Comparison of ENCODE assay signal across 8 mouse cellular contexts in genomic region chr4:152026751-152027508, GRCm38 (mm10). TPM values are rescaled to one million over a fixed set of nuclear protein-coding genes. Genes with fewer than 3 reads are reported as not detected.
DNase-seq lines count a peak whose midpoint lies in the region; ATAC-seq and TF ChIP-seq lines count a peak whose summit lies in the region.

No protein-coding gene starts in this region.

- TF ChIP-seq POLR2A in testis, adult 2 months (IDR thresholded peaks at IDR 0.05; ENCODE audit: control insufficient read depth, low read depth, low read length) = no peak

- 2% methylated on average over 41 of the region's 41 CpGs for WGBS in hindbrain, embryonic 10.5 days
- 4% methylated on average over 40 of the region's 41 CpGs for WGBS in liver, embryonic 14.5 days (ENCODE audit: insufficient replicate concordance)
- 3% methylated on average over 36 of the region's 41 CpGs for WGBS in neural tube, embryonic 12.5 days

- peaks cover 13% of the 10 kb centered on the region for H3K4me1 ChIP-seq in testis, adult 2 months (ENCODE audit: control insufficient read depth, insufficient read depth, low read length)
- H3K4me1 ChIP-seq in hindbrain, embryonic 10.5 days (replicated peaks) = peaks cover 83% of the 10 kb centered on the region
- peaks cover 8% of the 10 kb centered on the region in 2 experiments for H3K4me1 ChIP-seq in liver, embryonic 14.5 days (replicated peaks; ENCODE audit: control insufficient read depth in 2 of 2, insufficient read depth in 2 of 2, low read length in 1 of 2)
- H3K4me1 ChIP-seq in neural tube, embryonic 12.5 days = peaks cover 46% of the 10 kb centered on the region

- TF ChIP-seq CTCF in testis, adult 2 months (IDR thresholded peaks at IDR 0.05; ENCODE audit: control insufficient read depth, insufficient read depth, insufficient replicate concordance, low read depth, low read length) = no peak
- no peak; the same call in 1 of the 2 replicates for TF ChIP-seq CTCF in liver, embryonic 14.5 days (IDR thresholded peaks at IDR 0.05; ENCODE audit: low read depth)

- peak; percentile 75 for DNase-seq in adrenal gland, postnatal 14 days
- DNase-seq in adrenal gland, adult (ENCODE audit: inconsistent age in 2 of 2, low spot score in 1 of 2) = no peak
- no peak for DNase-seq in testis, postnatal 14 days (ENCODE audit: low spot score)
- no peak for DNase-seq in hindbrain, embryonic 10.5 days (ENCODE audit: low spot score)
- DNase-seq in liver, embryonic 14.5 days (ENCODE audit: low read depth in 3 of 3, low spot score in 3 of 3) = peak in 1 of 3 experiments; percentile 17
- DNase-seq in spleen, postnatal 36 days (ENCODE audit: low spot score in 2 of 2) = no peak

- H3K4me3 ChIP-seq in testis, adult 2 months (ENCODE audit: control insufficient read depth, low read depth, low read length) = peak overlapping the region; percentile 95
- H3K4me3 ChIP-seq in hindbrain, embryonic 10.5 days = peak overlapping the region; percentile 95
- peak overlapping the region; percentile 74 to 75 for H3K4me3 ChIP-seq in liver, embryonic 14.5 days (ENCODE audit: insufficient read depth in 1 of 2, low read depth in 2 of 2, low read length in 2 of 2)
- peak overlapping the region; percentile 83 for H3K4me3 ChIP-seq in neural tube, embryonic 12.5 days

- H3K27me3 ChIP-seq in testis, adult 2 months (ENCODE audit: control insufficient read depth, insufficient read depth, low read length) = no peaks in the 10 kb centered on the region
- peaks cover 4% of the 10 kb centered on the region; the same call in 1 of the 2 replicates for H3K27me3 ChIP-seq in hindbrain, embryonic 10.5 days (ENCODE audit: insufficient read depth, poor library complexity, severe bottlenecking)
- no peaks in the 10 kb centered on the region for H3K27me3 ChIP-seq in liver, embryonic 14.5 days (ENCODE audit: control insufficient read depth, insufficient read depth, low read length)
- no peaks in the 10 kb centered on the region for H3K27me3 ChIP-seq in neural tube, embryonic 12.5 days (replicated peaks)

- H3K4me2 ChIP-seq in liver, embryonic 14.5 days (ENCODE audit: low read depth) = peak overlapping the region; percentile 80
- H3K4me2 ChIP-seq in neural tube, embryonic 12.5 days (replicated peaks) = peak overlapping the region; percentile 93

- H3K9ac ChIP-seq in liver, embryonic 14.5 days (replicated peaks) = peak overlapping the region; percentile 75
- peak overlapping the region; percentile 81 for H3K9ac ChIP-seq in neural tube, embryonic 12.5 days

- TF ChIP-seq EP300 in liver, embryonic 14.5 days (IDR thresholded peaks at IDR 0.05; ENCODE audit: low read depth) = no peak

- no peaks in the 10 kb centered on the region for H3K9me3 ChIP-seq in hindbrain, embryonic 10.5 days
- no peaks in the 10 kb centered on the region for H3K9me3 ChIP-seq in liver, embryonic 14.5 days (ENCODE audit: control insufficient read depth, low read length)
- H3K9me3 ChIP-seq in neural tube, embryonic 12.5 days = no peaks in the 10 kb centered on the region

- H3K36me3 ChIP-seq in testis, adult 2 months (ENCODE audit: control insufficient read depth, insufficient read depth, low read length) = no peaks in the 10 kb centered on the region; the same call in 1 of the 2 replicates
- H3K36me3 ChIP-seq in hindbrain, embryonic 10.5 days = peaks cover 42% of the 10 kb centered on the region
- H3K36me3 ChIP-seq in liver, embryonic 14.5 days (replicated peaks; ENCODE audit: control insufficient read depth, insufficient read depth, low read depth) = peaks cover 3% of the 10 kb centered on the region
- H3K36me3 ChIP-seq in neural tube, embryonic 12.5 days = peaks cover 25% of the 10 kb centered on the region

- H3K27ac ChIP-seq in testis, adult 2 months (ENCODE audit: control insufficient read depth, insufficient read depth, low read depth, low read length) = peak overlapping the region; percentile 79
- H3K27ac ChIP-seq in hindbrain, embryonic 10.5 days = peak overlapping the region; percentile 92
- peak overlapping the region; percentile 21 for H3K27ac ChIP-seq in liver, embryonic 14.5 days
- H3K27ac ChIP-seq in neural tube, embryonic 12.5 days = no peak overlapping the region

- ATAC-seq in liver, embryonic 14.5 days (ENCODE audit: insufficient read depth) = peak; percentile 68
- ATAC-seq in neural tube, embryonic 12.5 days (ENCODE audit: low FRiP score, low read depth) = peak; percentile 31

RNA-seq across cellular contexts. Expression of gene Zbtb48, which starts 0.5 kb away (rescaled TPM):
- total RNA-seq in adrenal gland, postnatal 14 days (2021) = 10.6 and 11.3 TPM in 2 replicates
- 18.2 and 22.4 TPM in 2 replicates for polyA plus RNA-seq in testis, adult 2 months (2012; rRNA removed)
- 23.3 and 25.9 TPM in 2 replicates for polyA plus RNA-seq in hindbrain, embryonic 10.5 days (2016; fragmentation: Nextera tagmentation; extraction: Ambion mirVana)
- polyA plus RNA-seq in liver, embryonic 14.5 days (2012; rRNA removed) = 8.2 and 10.7 TPM in 2 replicates
- polyA plus RNA-seq in liver, embryonic 14.5 days (2014; fragmentation: Nextera tagmentation; extraction: Ambion mirVana) = 6.4 and 8.8 TPM in 2 replicates
- polyA plus RNA-seq in neural tube, embryonic 12.5 days (2016; fragmentation: Nextera tagmentation; extraction: Ambion mirVana) = 17.8 and 20.4 TPM in 2 replicates

RNA-seq across cellular contexts. Expression of gene Tas1r1, which starts 11.4 kb away (rescaled TPM):
- total RNA-seq in adrenal gland, postnatal 14 days (2021) = not detected in 2 replicates
- 30.2 and 37.6 TPM in 2 replicates for polyA plus RNA-seq in testis, adult 2 months (2012; rRNA removed)
- 0.65 and 0.67 TPM in 2 replicates for polyA plus RNA-seq in hindbrain, embryonic 10.5 days (2016; fragmentation: Nextera tagmentation; extraction: Ambion mirVana)
- polyA plus RNA-seq in liver, embryonic 14.5 days (2012; rRNA removed) = 0.03 and 0.06 TPM in 2 replicates
- not detected in 2 replicates for polyA plus RNA-seq in liver, embryonic 14.5 days (2014; fragmentation: Nextera tagmentation; extraction: Ambion mirVana)
- 1.2 and 1.4 TPM in 2 replicates for polyA plus RNA-seq in neural tube, embryonic 12.5 days (2016; fragmentation: Nextera tagmentation; extraction: Ambion mirVana)

RNA-seq across cellular contexts. Expression of gene Nol9, which starts 12.2 kb away (rescaled TPM):
- total RNA-seq in adrenal gland, postnatal 14 days (2021) = 24.0 and 26.9 TPM in 2 replicates
- polyA plus RNA-seq in testis, adult 2 months (2012; rRNA removed) = 7.7 and 8.0 TPM in 2 replicates
- 37.7 and 38.9 TPM in 2 replicates for polyA plus RNA-seq in hindbrain, embryonic 10.5 days (2016; fragmentation: Nextera tagmentation; extraction: Ambion mirVana)
- 9.8 and 11.1 TPM in 2 replicates for polyA plus RNA-seq in liver, embryonic 14.5 days (2012; rRNA removed)
- polyA plus RNA-seq in liver, embryonic 14.5 days (2014; fragmentation: Nextera tagmentation; extraction: Ambion mirVana) = 11.5 and 16.3 TPM in 2 replicates
- polyA plus RNA-seq in neural tube, embryonic 12.5 days (2016; fragmentation: Nextera tagmentation; extraction: Ambion mirVana) = 33.5 and 34.8 TPM in 2 replicates

RNA-seq across cellular contexts. Expression of gene Klhl21, which starts 18.3 kb away (rescaled TPM):
- total RNA-seq in adrenal gland, postnatal 14 days (2021) = 18.7 TPM in 2 replicates
- 17.1 TPM in 2 replicates for polyA plus RNA-seq in testis, adult 2 months (2012; rRNA removed)
- polyA plus RNA-seq in hindbrain, embryonic 10.5 days (2016; fragmentation: Nextera tagmentation; extraction: Ambion mirVana) = 7.7 and 8.7 TPM in 2 replicates
- polyA plus RNA-seq in liver, embryonic 14.5 days (2012; rRNA removed) = 4.4 and 5.3 TPM in 2 replicates
- 2.3 and 2.8 TPM in 2 replicates for polyA plus RNA-seq in liver, embryonic 14.5 days (2014; fragmentation: Nextera tagmentation; extraction: Ambion mirVana)
- 7.2 and 7.6 TPM in 2 replicates for polyA plus RNA-seq in neural tube, embryonic 12.5 days (2016; fragmentation: Nextera tagmentation; extraction: Ambion mirVana)

RNA-seq across cellular contexts. Expression of gene Phf13, which starts 30.9 kb away (rescaled TPM):
- 15.6 and 16.0 TPM in 2 replicates for total RNA-seq in adrenal gland, postnatal 14 days (2021)
- 41.8 and 43.6 TPM in 2 replicates for polyA plus RNA-seq in testis, adult 2 months (2012; rRNA removed)
- 30.7 TPM in 2 replicates for polyA plus RNA-seq in hindbrain, embryonic 10.5 days (2016; fragmentation: Nextera tagmentation; extraction: Ambion mirVana)
- 2.8 and 2.9 TPM in 2 replicates for polyA plus RNA-seq in liver, embryonic 14.5 days (2012; rRNA removed)
- polyA plus RNA-seq in liver, embryonic 14.5 days (2014; fragmentation: Nextera tagmentation; extraction: Ambion mirVana) = 3.7 and 5.2 TPM in 2 replicates
- 30.5 and 31.3 TPM in 2 replicates for polyA plus RNA-seq in neural tube, embryonic 12.5 days (2016; fragmentation: Nextera tagmentation; extraction: Ambion mirVana)

Comparison
In these comparisons a context has a peak if more than half of its experiments do, and no peak if none do; other contexts are left out.
1. RNA of gene Tas1r1, which starts 11.4 kb away (polyA plus RNA-seq): 30.2 to 37.6 TPM in testis, adult 2 months; 1.2 to 1.4 TPM in neural tube, embryonic 12.5 days, 0.65 to 0.67 TPM in hindbrain, embryonic 10.5 days and 0.03 to 0.06 TPM in liver, embryonic 14.5 days; every median in the first group is over 10 times any median in the second.
2. Peak in every context shown above with its lines, with median percentiles within 50 percentile points of each other: H3K4me3 ChIP-seq.